Mouse (Mus musculus): ENCODE results near the gene Cryaa.
"Not testable (repeated sequence)": the region's sequence is repeated elsewhere in the genome, so short reads cannot be mapped to it uniquely, and the experiment has no call there.

Cryaa gene

GRCm38 (mm10) chr17:31658468-31659185, 19.0 kb upstream of the Cryaa start, which contains the start of gene U2af1:
Gene U2af1 (minus strand): TSS chr17:31658892.
- DNase-seq (ENCODE audit: low spot score in 2 of 2), result peak; percentile 93 to 98

- DNase-seq (ENCODE audit: low spot score in 2 of 2), result peak in 1 of 2 experiments; percentile 84
Observed at GRCm38 (mm10) chr17:31660661-31661250, 16.9 kb upstream of the Cryaa start.

- DNase-seq (ENCODE audit: low spot score in 2 of 2), result no peak
Observed at GRCm38 (mm10) chr17:31662855-31663254, 14.8 kb upstream of the Cryaa start.

GRCm38 (mm10) chr17:31664760-31665159, 12.8 kb upstream of the Cryaa start:
- DNase-seq (ENCODE audit: low spot score in 2 of 2), result peak in 1 of 2 experiments; percentile 82

GRCm38 (mm10) chr17:31668306-31668705, 9.3 kb upstream of the Cryaa start:
- no peak for DNase-seq (ENCODE audit: low spot score in 2 of 2)

- no peak for DNase-seq (ENCODE audit: low spot score in 2 of 2)
Observed at GRCm38 (mm10) chr17:31670163-31670562, 7.4 kb upstream of the Cryaa start.

- DNase-seq (ENCODE audit: low spot score in 2 of 2), result no peak
Observed at GRCm38 (mm10) chr17:31671698-31672097, 5.9 kb upstream of the Cryaa start.

- DNase-seq (ENCODE audit: low spot score in 2 of 2), result no peak
Observed at GRCm38 (mm10) chr17:31672279-31672678, 5.3 kb upstream of the Cryaa start.

GRCm38 (mm10) chr17:31674426-31674825, 3.2 kb upstream of the Cryaa start:
- DNase-seq (ENCODE audit: low spot score in 2 of 2), result peak; percentile 42 to 50

- no peak for DNase-seq (ENCODE audit: low spot score in 2 of 2)
Observed at GRCm38 (mm10) chr17:31680450-31680849, 2.8 kb downstream of the Cryaa start.

- DNase-seq (ENCODE audit: low spot score in 2 of 2), result peak; percentile 55 to 85
Observed at GRCm38 (mm10) chr17:31685514-31686224, 8.1 kb downstream of the Cryaa start.

- DNase-seq (ENCODE audit: low spot score in 2 of 2), result no peak
Observed at GRCm38 (mm10) chr17:31686225-31686564, 8.6 kb downstream of the Cryaa start.

- no peak for DNase-seq (ENCODE audit: low spot score in 2 of 2)
Observed at GRCm38 (mm10) chr17:31688112-31688511, 10.5 kb downstream of the Cryaa start.

- DNase-seq (ENCODE audit: low spot score in 2 of 2), result no peak
Observed at GRCm38 (mm10) chr17:31689606-31690005, 12.0 kb downstream of the Cryaa start.

- no peak for DNase-seq (ENCODE audit: low spot score in 2 of 2)
Observed at GRCm38 (mm10) chr17:31692918-31693317, 15.3 kb downstream of the Cryaa start.

GRCm38 (mm10) chr17:31693330-31694022, 15.9 kb downstream of the Cryaa start:
- DNase-seq (ENCODE audit: low spot score in 2 of 2), result peak; percentile 60 to 81

GRCm38 (mm10) chr17:31694023-31694376, 16.4 kb downstream of the Cryaa start:
- DNase-seq (ENCODE audit: low spot score in 2 of 2), result no peak

GRCm38 (mm10) chr17:31694949-31695348, 17.3 kb downstream of the Cryaa start:
- DNase-seq (ENCODE audit: low spot score in 2 of 2), result no peak

GRCm38 (mm10) chr17:31695356-31695755, 17.7 kb downstream of the Cryaa start:
- not testable (repeated sequence) for DNase-seq (ENCODE audit: low spot score in 2 of 2)

GRCm38 (mm10) chr17:31698347-31698746, 20.7 kb downstream of the Cryaa start:
- no peak for DNase-seq (ENCODE audit: low spot score in 2 of 2)

- DNase-seq (ENCODE audit: low spot score in 2 of 2), result no peak
Observed at GRCm38 (mm10) chr17:31703276-31703980, 25.8 kb downstream of the Cryaa start.

Measured in left cerebral cortex, adult 9 months (tissue).